Mouse (Mus musculus) CD8-positive naive resting alpha-beta T cell, adult 2 months (primary cell): ENCODE data around the gene Hoxa3.

Source experiments
- DNase-seq, 2 experiments: peaks; one replicate each; pipeline ENCODE4 v3.0.0; 2022; ENCODE audit warnings: low read depth in 2 of 2, low spot score in 2 of 2

The Hoxa3 gene

GRCm38 (mm10) chr6:52157466-52158275 is 55.5 kb downstream of the Hoxa3 start:
- DNase-seq, result no peak

- DNase-seq, result no peak
Measured at GRCm38 (mm10) chr6:52156551-52157200, 56.5 kb downstream of the Hoxa3 start.

- no peak for DNase-seq
Measured at GRCm38 (mm10) chr6:52155471-52155870, 57.7 kb downstream of the Hoxa3 start.

GRCm38 (mm10) chr6:52154044-52154443 is 59.1 kb downstream of the Hoxa3 start:
- DNase-seq, result no peak

- DNase-seq, result no peak
Measured at GRCm38 (mm10) chr6:52153270-52153669, 59.9 kb downstream of the Hoxa3 start.

GRCm38 (mm10) chr6:52152226-52153193 is 60.6 kb downstream of the Hoxa3 start:
- no peak for DNase-seq

- DNase-seq, result no peak
Measured at GRCm38 (mm10) chr6:52151571-52151970, 61.6 kb downstream of the Hoxa3 start.

- no peak for DNase-seq
Measured at GRCm38 (mm10) chr6:52150401-52150966, 62.7 kb downstream of the Hoxa3 start.

GRCm38 (mm10) chr6:52139115-52139514 is 74.0 kb downstream of the Hoxa3 start:
- DNase-seq, result no peak

- no peak for DNase-seq
Measured at GRCm38 (mm10) chr6:52138576-52138975, 74.6 kb downstream of the Hoxa3 start.

- DNase-seq, result no peak
Measured at GRCm38 (mm10) chr6:52137841-52138535, 75.1 kb downstream of the Hoxa3 start.

- DNase-seq, result no peak
Measured at GRCm38 (mm10) chr6:52123673-52124072, 89.5 kb downstream of the Hoxa3 start.

- DNase-seq, result no peak
Measured at GRCm38 (mm10) chr6:52121173-52121572, 92.0 kb downstream of the Hoxa3 start.
